Mouse (Mus musculus): ENCODE data around the gene Prmt3. TPM values are rescaled to one million over a fixed set of nuclear protein-coding genes. Genes with fewer than 3 reads are reported as not detected.

Prmt3 gene
- polyA plus RNA-seq, 1 experiment from 2014 or later: 16.2 TPM

DNA sequence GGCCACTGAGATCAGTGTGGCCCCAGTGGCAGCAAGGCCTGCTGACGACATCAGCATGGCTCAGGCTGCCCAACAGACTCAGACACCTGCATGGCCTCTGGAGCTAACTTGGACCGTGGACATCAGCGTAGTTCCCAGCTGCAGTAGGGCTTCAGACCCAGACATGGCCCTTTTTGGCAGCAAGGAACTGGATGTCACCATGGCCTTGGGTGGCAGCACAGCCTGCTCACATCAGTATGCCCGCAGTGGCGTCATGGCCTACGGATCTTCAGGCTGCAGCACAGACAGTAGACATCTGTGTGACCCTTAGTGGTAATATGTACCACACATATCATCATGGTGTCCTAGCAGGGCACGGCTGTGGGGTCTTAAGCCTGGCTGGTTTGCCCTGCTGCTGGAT is 7.0 kb downstream of the Prmt3 start:
- H3K36me3 ChIP-seq (replicated peaks; ENCODE audit: insufficient read depth, low read length): peaks cover 52% of the 10 kb centered on the region
- H3K4me3 ChIP-seq (ENCODE audit: low read depth, low read length): no peak overlapping the region
- no peak for TF ChIP-seq CTCF (IDR thresholded peaks at IDR 0.05; ENCODE audit: low read depth)
- no peak for TF ChIP-seq EP300 (IDR thresholded peaks at IDR 0.05; ENCODE audit: low read depth)
- H3K27me3 ChIP-seq (ENCODE audit: insufficient read depth, low read length): no peaks in the 10 kb centered on the region
- no peak overlapping the region for H3K9ac ChIP-seq (replicated peaks)
- H3K4me1 ChIP-seq (ENCODE audit: insufficient read depth): no peaks in the 10 kb centered on the region
- H3K27ac ChIP-seq (ENCODE audit: low read depth): no peak overlapping the region
- DNase-seq: no peak
- no peak overlapping the region for H3K4me2 ChIP-seq (ENCODE audit: low read depth, low read length)
- no peak for ATAC-seq
- no peaks in the 10 kb centered on the region for H3K9me3 ChIP-seq (ENCODE audit: low read length)
- WGBS (ENCODE audit: insufficient replicate concordance): 86% methylated on average over 7 of the region's 7 CpGs

DNA sequence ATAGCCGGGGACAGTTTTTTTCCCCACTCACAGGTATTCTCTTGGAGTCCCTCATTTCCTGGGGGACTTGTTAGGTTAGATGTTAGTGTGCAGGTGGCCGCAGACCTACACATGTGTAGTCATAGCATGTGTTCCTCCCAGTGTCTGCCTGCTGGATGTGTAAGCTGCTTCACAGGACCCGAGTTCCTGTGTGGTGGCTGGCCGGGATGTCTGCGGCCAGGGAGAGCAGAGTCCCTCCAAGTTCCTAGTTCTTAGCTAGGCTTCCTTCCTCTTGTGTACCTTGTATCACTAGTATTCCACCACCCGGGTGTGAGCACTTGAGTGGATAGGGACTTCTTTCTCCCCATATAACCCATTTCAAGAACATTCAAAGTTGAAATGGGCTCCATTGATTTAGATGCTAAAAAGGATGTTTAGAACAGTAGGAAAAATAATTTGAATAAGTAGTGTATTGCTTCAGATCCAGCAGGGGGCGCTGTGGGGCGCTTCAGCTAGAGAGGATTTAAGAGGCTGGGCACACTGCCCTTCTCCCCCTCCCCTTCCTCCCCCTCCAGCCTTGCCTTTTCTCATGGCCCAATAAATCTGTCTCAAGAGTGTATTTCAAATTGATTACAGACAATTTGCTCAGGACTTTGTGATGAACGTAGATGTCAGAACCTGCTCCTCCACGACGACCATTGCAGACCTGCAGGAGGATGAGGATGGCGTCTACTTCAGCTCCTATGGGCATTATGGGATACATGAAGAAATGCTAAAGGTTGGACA is 8.7 kb downstream of the Prmt3 start:
- Histone ChIP-seq H3K9me3 (ENCODE audit: low read length) (no peaks in the 10 kb centered on the region), H3K27ac (ENCODE audit: low read depth) (no peak overlapping the region), H3K4me1 (ENCODE audit: insufficient read depth) (no peaks in the 10 kb centered on the region), H3K27me3 (ENCODE audit: insufficient read depth, low read length) (no peaks in the 10 kb centered on the region), H3K36me3 (replicated peaks; ENCODE audit: insufficient read depth, low read length) (peaks cover 56% of the 10 kb centered on the region), H3K4me3 (ENCODE audit: low read depth, low read length) (no peak overlapping the region), H3K4me2 (ENCODE audit: low read depth, low read length) (no peak overlapping the region), H3K9ac (replicated peaks) (no peak overlapping the region)
- DNase-seq: peak; percentile 62
- TF ChIP-seq CTCF (IDR thresholded peaks at IDR 0.05; ENCODE audit: low read depth) (peak; percentile 72), EP300 (IDR thresholded peaks at IDR 0.05; ENCODE audit: low read depth) (no peak)
- 66% methylated on average over 12 of the region's 12 CpGs for WGBS (ENCODE audit: insufficient replicate concordance)
- ATAC-seq: no peak; the same call in 1 of the 2 replicates

DNA sequence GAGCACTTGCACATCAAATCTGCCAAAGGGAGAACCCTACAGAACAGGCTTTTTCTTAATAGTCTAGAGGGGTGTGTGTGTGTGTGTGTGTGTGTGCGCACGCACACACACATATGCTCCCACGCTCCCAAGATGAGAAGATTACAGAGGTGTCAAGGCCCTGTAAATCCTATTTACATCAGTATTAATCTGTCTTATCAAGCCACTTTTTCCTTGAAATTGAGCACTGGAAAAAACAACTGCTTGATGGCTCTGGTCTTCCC is 9.2 kb downstream of the Prmt3 start:
- TF ChIP-seq EP300 (IDR thresholded peaks at IDR 0.05; ENCODE audit: low read depth) (no peak), CTCF (IDR thresholded peaks at IDR 0.05; ENCODE audit: low read depth) (no peak)

DNA sequence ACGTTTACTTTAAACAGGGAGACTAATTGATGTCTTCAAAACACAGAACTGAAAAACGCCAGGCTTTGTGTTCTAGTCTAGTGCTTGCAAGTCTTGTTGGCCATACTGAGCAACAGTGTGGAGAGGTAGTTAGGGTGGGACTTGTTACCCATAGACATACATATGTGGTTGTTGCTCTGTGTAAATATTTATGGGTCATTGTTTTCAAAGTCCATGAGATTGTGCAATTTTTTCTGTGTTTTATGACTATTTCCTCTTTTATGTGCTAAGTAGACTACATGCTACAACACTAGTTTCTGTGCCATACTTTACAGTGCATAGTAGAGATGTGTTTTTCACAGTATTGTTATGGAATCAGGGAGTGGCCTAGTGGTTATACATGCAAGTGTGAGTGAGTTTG is 16.2 kb downstream of the Prmt3 start:
- ATAC-seq: no peak
- DNase-seq: no peak

More for the DNA sequence above, 9.2 kb downstream of the Prmt3 start:
- ATAC-seq: no peak
- Histone ChIP-seq H3K9me3 (ENCODE audit: low read length) (no peaks in the 10 kb centered on the region), H3K27ac (ENCODE audit: low read depth) (no peak overlapping the region), H3K4me1 (ENCODE audit: insufficient read depth) (no peaks in the 10 kb centered on the region), H3K4me2 (ENCODE audit: low read depth, low read length) (no peak overlapping the region), H3K27me3 (ENCODE audit: insufficient read depth, low read length) (no peaks in the 10 kb centered on the region), H3K9ac (replicated peaks) (no peak overlapping the region), H3K4me3 (ENCODE audit: low read depth, low read length) (no peak overlapping the region), H3K36me3 (replicated peaks; ENCODE audit: insufficient read depth, low read length) (peaks cover 52% of the 10 kb centered on the region)
- no peak for DNase-seq
- WGBS (ENCODE audit: insufficient replicate concordance): 97% methylated on average over 3 of the region's 3 CpGs

DNA sequence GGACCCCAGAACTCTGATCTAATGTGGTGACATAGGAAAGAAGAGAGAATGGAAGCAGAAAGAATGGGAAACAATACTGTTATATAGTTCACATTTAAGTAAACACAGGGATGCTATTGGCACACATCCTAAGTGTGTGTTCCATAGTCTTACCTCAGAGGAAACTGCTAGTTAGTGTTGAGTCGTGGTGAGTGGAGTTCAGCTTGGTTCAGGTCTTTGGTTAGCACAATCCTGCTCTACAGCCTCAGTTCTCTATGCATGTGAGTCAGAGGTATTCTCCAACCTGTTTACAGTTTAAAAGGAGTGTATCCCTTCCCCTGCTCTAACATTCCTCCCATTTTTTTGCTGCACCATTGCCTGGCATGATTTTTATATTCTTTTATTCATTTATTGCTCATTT is 19.0 kb downstream of the Prmt3 start:
- no peaks in the 10 kb centered on the region for H3K4me1 ChIP-seq (ENCODE audit: insufficient read depth)
- ATAC-seq (no peak), DNase-seq (no peak)
- H3K27me3 ChIP-seq (ENCODE audit: insufficient read depth, low read length): no peaks in the 10 kb centered on the region
- no peak overlapping the region for H3K4me2 ChIP-seq (ENCODE audit: low read depth, low read length)
- WGBS (ENCODE audit: insufficient replicate concordance): 43% methylated on average over 1 of the region's 1 CpGs
- no peak overlapping the region for H3K27ac ChIP-seq (ENCODE audit: low read depth)
- no peak overlapping the region for H3K4me3 ChIP-seq (ENCODE audit: low read depth, low read length)
- no peaks in the 10 kb centered on the region for H3K9me3 ChIP-seq (ENCODE audit: low read length)
- TF ChIP-seq EP300 (IDR thresholded peaks at IDR 0.05; ENCODE audit: low read depth) (no peak), CTCF (IDR thresholded peaks at IDR 0.05; ENCODE audit: low read depth) (no peak)
- no peak overlapping the region for H3K9ac ChIP-seq (replicated peaks)
- H3K36me3 ChIP-seq (replicated peaks; ENCODE audit: insufficient read depth, low read length): peaks cover 52% of the 10 kb centered on the region

More for the DNA sequence above, 16.2 kb downstream of the Prmt3 start:
- H3K27ac ChIP-seq (ENCODE audit: low read depth): no peak overlapping the region
- H3K4me3 ChIP-seq (ENCODE audit: low read depth, low read length): no peak overlapping the region
- TF ChIP-seq EP300 (IDR thresholded peaks at IDR 0.05; ENCODE audit: low read depth) (no peak), CTCF (IDR thresholded peaks at IDR 0.05; ENCODE audit: low read depth) (no peak)
- H3K27me3 ChIP-seq (ENCODE audit: insufficient read depth, low read length): no peaks in the 10 kb centered on the region
- no peaks in the 10 kb centered on the region for H3K4me1 ChIP-seq (ENCODE audit: insufficient read depth)
- 70% methylated on average over 2 of the region's 2 CpGs for WGBS (ENCODE audit: insufficient replicate concordance)
- no peak overlapping the region for H3K4me2 ChIP-seq (ENCODE audit: low read depth, low read length)
- H3K36me3 ChIP-seq (replicated peaks; ENCODE audit: insufficient read depth, low read length): peaks cover 46% of the 10 kb centered on the region
- H3K9ac ChIP-seq (replicated peaks): no peak overlapping the region
- no peaks in the 10 kb centered on the region for H3K9me3 ChIP-seq (ENCODE audit: low read length)

DNA sequence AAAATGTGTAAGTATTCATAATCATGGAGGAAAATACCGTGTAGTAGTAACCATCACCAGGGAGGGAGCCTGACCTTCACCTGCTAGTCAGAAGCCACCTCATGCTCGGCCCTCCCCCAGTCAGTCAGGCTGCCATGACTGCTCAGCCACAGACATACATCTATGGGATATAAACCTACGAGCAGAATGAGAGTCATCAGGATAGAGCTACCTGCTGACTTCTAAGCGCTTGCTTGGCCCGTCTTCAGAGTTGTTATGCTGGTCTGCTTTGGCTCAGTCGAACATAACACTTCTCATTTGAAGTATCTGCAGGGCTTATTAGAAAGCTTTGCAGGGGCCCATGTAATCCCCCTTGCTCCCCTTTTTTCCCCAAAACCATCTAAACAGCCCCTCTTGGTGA is 25.4 kb downstream of the Prmt3 start:
- Histone ChIP-seq H3K27ac (ENCODE audit: low read depth) (no peak overlapping the region), H3K4me3 (ENCODE audit: low read depth, low read length) (no peak overlapping the region), H3K4me2 (ENCODE audit: low read depth, low read length) (no peak overlapping the region), H3K36me3 (replicated peaks; ENCODE audit: insufficient read depth, low read length) (peaks cover 45% of the 10 kb centered on the region), H3K9ac (replicated peaks) (no peak overlapping the region), H3K27me3 (ENCODE audit: insufficient read depth, low read length) (no peaks in the 10 kb centered on the region), H3K9me3 (ENCODE audit: low read length) (no peaks in the 10 kb centered on the region), H3K4me1 (ENCODE audit: insufficient read depth) (peaks cover 4% of the 10 kb centered on the region; the same call in 1 of the 2 replicates)
- 86% methylated on average over 6 of the region's 6 CpGs for whole genome bisulfite sequencing (ENCODE audit: insufficient replicate concordance)
- ATAC-seq (no peak), DNase-seq (no peak)
- TF ChIP-seq CTCF (IDR thresholded peaks at IDR 0.05; ENCODE audit: low read depth) (no peak), EP300 (IDR thresholded peaks at IDR 0.05; ENCODE audit: low read depth) (no peak)
